Mouse (Mus musculus) stomach, embryonic 14.5 days (tissue): Measurements from ENCODE around the gene Bcr. TPM values are rescaled to one million over a fixed set of nuclear protein-coding genes. Genes with fewer than 3 reads are reported as not detected.

Experiments
- ATAC-seq: fragments of 200-750 bp; cut with Nextera tagmentation; 2 replicates; pipeline ENCODE4 v1.8.0; 2017; ENCODE audit warnings: low read depth, moderate TSS enrichment; ENCODE audit not compliant: insufficient number of reproducible peaks, insufficient read depth, low FRiP score
- H3K27ac ChIP-seq: fragments of 300-500 bp; sonication (generic); 2 replicates; pipeline ENCODE4 v1.5.1; 2014; ENCODE audit warnings: mild to moderate bottlenecking, low read length, moderate library complexity, mixed read lengths
- H3K27me3 ChIP-seq: fragments of 300-500 bp; sonication (generic); 2 replicates; pipeline ENCODE4 v1.6.1; 2014; ENCODE audit warnings: low read length, control low read depth, mixed read lengths; ENCODE audit not compliant: control insufficient read depth, insufficient read depth
- H3K36me3 ChIP-seq: fragments of 300-500 bp; sonication (generic); 2 replicates; pipeline ENCODE4 v1.6.1; 2014; ENCODE audit warnings: mild to moderate bottlenecking, control low read depth, low read length, moderate library complexity, mixed read lengths; ENCODE audit not compliant: control insufficient read depth, insufficient read depth
- H3K4me1 ChIP-seq: fragments of 300-500 bp; sonication (generic); 2 replicates; pipeline ENCODE4 v1.6.1; 2014; ENCODE audit warnings: low read length, control low read depth, mixed read lengths; ENCODE audit not compliant: control insufficient read depth, insufficient read depth
- H3K4me2 ChIP-seq: fragments of 300-500 bp; sonication (generic); replicated peaks from 2 replicates; pipeline ENCODE4 v1.6.1; 2014; ENCODE audit warnings: low read depth, low read length, control low read depth
- H3K4me3 ChIP-seq: fragments of 300-500 bp; sonication (generic); 2 replicates; pipeline ENCODE4 v1.5.1; 2014; ENCODE audit warnings: low read depth, low read length, control low read depth
- H3K9ac ChIP-seq: fragments of 300-500 bp; sonication (generic); replicated peaks from 2 replicates; pipeline ENCODE4 v1.6.1; 2014; ENCODE audit warnings: low read depth, mild to moderate bottlenecking, control low read depth, low read length, moderate library complexity, mixed read lengths
- H3K9me3 ChIP-seq: fragments of 300-500 bp; sonication (generic); 2 replicates; pipeline ENCODE4 v1.6.1; 2016; ENCODE audit warnings: low read depth, low read length, control low read depth; ENCODE audit not compliant: control insufficient read depth
- WGBS: fragments of 180-500 bp; shearing (Covaris S2); extraction: QIAGEN DNeasy Blood & Tissue Kit; methylation state at CpG from one replicate; pipeline ENCODE4 v1.1.7; 2014; 5-methylcytosine and 5-hydroxymethylcytosine counted together
- polyA plus RNA-seq: library from polyadenylated mRNA; unstranded; fragments of >200 nt; fragmentation: Nextera tagmentation; extraction: Ambion mirVana; gene quantifications from 2 replicates; pipeline ENCODE4 v1.2.1, GENCODE M21; 2014

Bcr gene
- polyA plus RNA-seq, 1 experiment from 2014 or later = 11.9 TPM

DNA sequence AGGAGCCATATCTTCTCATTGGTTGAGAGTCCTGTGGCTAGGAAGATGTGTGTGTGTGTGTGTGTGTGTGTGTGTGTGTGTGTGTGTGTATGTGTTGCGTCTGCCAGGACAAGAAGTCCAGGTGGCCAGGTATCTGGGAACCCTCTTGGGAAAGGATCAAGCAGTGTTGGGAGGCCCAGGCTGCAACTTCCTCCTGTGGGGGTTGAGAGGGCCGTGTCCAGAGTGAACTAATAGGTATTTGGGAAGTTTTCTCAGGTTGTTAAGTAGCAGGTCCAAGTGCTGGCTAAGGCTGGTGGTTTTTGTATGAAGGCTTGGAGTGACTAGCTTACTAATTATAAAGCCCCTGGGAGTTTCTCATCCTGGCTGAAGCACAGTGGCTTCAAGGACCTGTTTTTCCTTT, 7.7 kb downstream of the Bcr start:
- no peak overlapping the region for H3K4me3 ChIP-seq

DNA sequence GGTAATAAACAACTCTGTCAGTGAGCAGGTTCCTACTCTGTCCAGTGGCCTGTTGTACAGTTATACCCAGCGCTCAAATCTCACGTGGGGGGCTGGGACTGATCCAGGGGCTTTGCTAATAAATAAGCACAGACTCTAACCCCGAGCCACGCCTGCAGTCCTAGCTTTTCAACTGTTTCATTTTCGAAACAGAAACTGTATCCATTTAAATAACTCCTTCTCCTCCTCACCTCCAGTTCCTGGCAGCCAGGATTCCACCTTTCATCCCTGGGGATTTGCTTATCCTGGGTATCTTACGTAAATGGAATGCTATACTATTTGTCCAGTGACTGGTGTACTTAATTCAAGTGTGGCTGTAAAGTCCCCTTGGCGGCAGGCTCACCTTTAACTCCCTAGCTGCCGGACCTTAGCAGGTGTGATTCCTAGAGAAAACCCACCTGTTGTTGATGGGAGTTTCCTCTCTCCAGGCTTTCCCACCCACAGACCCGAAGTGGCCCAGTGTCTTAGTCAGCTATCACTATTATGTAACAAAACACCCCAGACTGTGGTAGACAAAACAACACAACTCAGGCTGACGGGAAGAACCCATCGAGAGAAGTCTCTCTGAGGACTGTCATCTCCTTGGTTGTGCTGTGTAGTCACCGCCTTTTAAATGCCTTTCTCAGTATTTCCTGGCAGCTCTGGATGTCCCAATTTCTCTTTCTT, 8.4 kb downstream of the Bcr start:
- Histone ChIP-seq H3K9ac (no peak overlapping the region), H3K4me1 (peaks cover 32% of the 10 kb centered on the region), H3K27ac (no peak overlapping the region), H3K36me3 (peaks cover 8% of the 10 kb centered on the region; the same call in 1 of the 2 replicates), H3K9me3 (no peaks in the 10 kb centered on the region), H3K27me3 (no peaks in the 10 kb centered on the region), H3K4me2 (no peak overlapping the region), H3K4me3 (no peak overlapping the region)
- 27% methylated on average over 12 of the region's 12 CpGs for WGBS
- no peak for ATAC-seq

More for the DNA sequence above, 7.7 kb downstream of the Bcr start:
- peaks cover 8% of the 10 kb centered on the region; the same call in 1 of the 2 replicates for H3K36me3 ChIP-seq
- H3K9me3 ChIP-seq = no peaks in the 10 kb centered on the region
- no peak overlapping the region for H3K4me2 ChIP-seq
- no peak overlapping the region for H3K9ac ChIP-seq
- no peaks in the 10 kb centered on the region for H3K27me3 ChIP-seq
- WGBS = 35% methylated on average over 2 of the region's 2 CpGs
- no peak overlapping the region for H3K27ac ChIP-seq
- H3K4me1 ChIP-seq = peaks cover 38% of the 10 kb centered on the region
- no peak for ATAC-seq

DNA sequence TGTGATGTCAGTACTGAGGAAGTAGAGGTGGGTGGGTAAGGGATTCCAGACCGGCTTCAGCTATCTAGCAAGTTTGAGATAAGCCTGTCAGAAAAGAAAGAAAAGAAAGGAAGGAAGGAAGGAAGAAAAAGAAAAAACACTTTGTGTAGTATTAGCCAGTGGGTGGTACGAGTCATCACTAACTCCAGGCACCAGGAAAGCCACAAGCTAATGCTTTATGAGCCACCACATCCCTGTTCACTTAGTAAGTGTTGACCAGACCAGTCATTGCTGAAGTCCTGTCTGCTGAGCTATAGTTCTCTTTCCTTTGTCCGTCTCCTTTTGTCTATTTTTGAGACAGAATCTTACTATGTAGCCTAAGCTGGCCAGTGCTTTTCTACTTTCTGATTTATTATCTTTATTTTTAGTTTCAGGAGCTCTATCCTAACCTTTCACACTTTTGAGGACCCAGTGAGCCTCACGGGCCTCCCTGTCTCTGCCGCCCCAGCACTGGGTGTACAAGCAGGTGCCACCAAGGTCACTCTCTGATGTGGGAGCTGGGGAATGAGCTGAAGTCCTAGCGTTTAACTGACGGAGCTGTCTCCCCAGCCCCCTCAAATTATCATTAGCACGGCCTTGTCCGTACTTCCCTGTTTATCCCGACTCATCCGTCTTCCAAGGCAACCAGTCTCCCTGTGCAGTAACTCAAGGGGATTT, 10.0 kb downstream of the Bcr start:
- Histone ChIP-seq H3K4me1 (peaks cover 30% of the 10 kb centered on the region), H3K9ac (no peak overlapping the region), H3K27ac (no peak overlapping the region), H3K4me3 (no peak overlapping the region), H3K9me3 (no peaks in the 10 kb centered on the region), H3K4me2 (no peak overlapping the region), H3K36me3 (peaks cover 5% of the 10 kb centered on the region; the same call in 1 of the 2 replicates), H3K27me3 (no peaks in the 10 kb centered on the region)
- 37% methylated on average over 11 of the region's 11 CpGs for WGBS
- no peak for ATAC-seq

DNA sequence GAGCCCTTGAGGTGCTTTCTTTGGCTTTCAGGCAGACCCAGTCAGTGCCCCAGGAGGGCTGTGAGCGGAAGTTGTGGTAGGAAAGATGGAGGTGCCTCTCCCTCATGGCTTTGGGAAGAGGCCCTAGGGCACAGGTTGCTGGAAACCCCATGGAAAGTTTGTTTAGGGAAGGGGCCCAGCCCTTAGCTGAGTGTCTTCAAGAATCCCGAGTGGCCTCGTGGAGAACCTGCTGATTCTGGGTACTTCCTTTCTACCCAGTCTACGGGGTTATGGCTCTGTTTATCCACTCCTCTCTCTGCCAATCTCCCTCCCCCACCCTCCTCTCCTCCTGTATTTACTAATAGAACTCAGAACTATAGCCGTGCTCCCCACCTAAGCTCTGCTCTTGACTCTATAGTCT, 15.3 kb downstream of the Bcr start:
- Histone ChIP-seq H3K4me2 (no peak overlapping the region), H3K9me3 (no peaks in the 10 kb centered on the region), H3K27me3 (no peaks in the 10 kb centered on the region), H3K9ac (no peak overlapping the region), H3K4me1 (peaks cover 16% of the 10 kb centered on the region), H3K27ac (no peak overlapping the region), H3K36me3 (no peaks in the 10 kb centered on the region), H3K4me3 (no peak overlapping the region)
- WGBS = 60% methylated on average over 5 of the region's 5 CpGs
- ATAC-seq = no peak

- Histone ChIP-seq H3K27ac (no peak overlapping the region), H3K4me2 (no peak overlapping the region), H3K27me3 (no peaks in the 10 kb centered on the region), H3K4me3 (no peak overlapping the region), H3K9ac (no peak overlapping the region), H3K36me3 (no peaks in the 10 kb centered on the region), H3K4me1 (peaks cover 14% of the 10 kb centered on the region; the same call in 1 of the 2 replicates), H3K9me3 (no peaks in the 10 kb centered on the region)
- no peak for ATAC-seq
- 63% methylated on average over 14 of the region's 14 CpGs for WGBS
These were observed 18.1 kb downstream of the Bcr start for GRCm38 (mm10) chr10:75078174-75079128.

- 80% methylated on average over 1 of the region's 1 CpGs for WGBS
- H3K4me1 ChIP-seq = no peaks in the 10 kb centered on the region
- H3K27me3 ChIP-seq = no peaks in the 10 kb centered on the region
- no peaks in the 10 kb centered on the region for H3K9me3 ChIP-seq
- no peak overlapping the region for H3K9ac ChIP-seq
- no peak overlapping the region for H3K27ac ChIP-seq
- H3K4me3 ChIP-seq = no peak overlapping the region
- no peaks in the 10 kb centered on the region for H3K36me3 ChIP-seq
- H3K4me2 ChIP-seq = no peak overlapping the region
- ATAC-seq = no peak
These were observed 24.9 kb downstream of the Bcr start for GRCm38 (mm10) chr10:75085330-75085729.

- ATAC-seq = no peak
- peaks cover 4% of the 10 kb centered on the region; the same call in 1 of the 2 replicates for H3K4me1 ChIP-seq
- WGBS = 90% methylated on average over 4 of the region's 4 CpGs
These were observed 28.1 kb downstream of the Bcr start for GRCm38 (mm10) chr10:75088471-75088870.

GRCm38 (mm10) chr10:75091478-75092152, 31.2 kb downstream of the Bcr start:
- no peak overlapping the region for H3K4me3 ChIP-seq
- H3K27me3 ChIP-seq = no peaks in the 10 kb centered on the region
- no peaks in the 10 kb centered on the region for H3K9me3 ChIP-seq
- no peak for ATAC-seq
- H3K4me1 ChIP-seq = peaks cover 6% of the 10 kb centered on the region; the same call in 1 of the 2 replicates
- H3K9ac ChIP-seq = no peak overlapping the region
- H3K4me2 ChIP-seq = no peak overlapping the region
- H3K27ac ChIP-seq = no peak overlapping the region
- H3K36me3 ChIP-seq = no peaks in the 10 kb centered on the region
- WGBS = 64% methylated on average over 10 of the region's 10 CpGs

More at GRCm38 (mm10) chr10:75088471-75088870, 28.1 kb downstream of the Bcr start:
- Histone ChIP-seq H3K4me3 (no peak overlapping the region), H3K27ac (no peak overlapping the region), H3K27me3 (no peaks in the 10 kb centered on the region), H3K36me3 (no peaks in the 10 kb centered on the region), H3K9ac (no peak overlapping the region), H3K4me2 (no peak overlapping the region), H3K9me3 (no peaks in the 10 kb centered on the region)
